Mouse (Mus musculus): ENCODE data around the gene Gm3448. TPM values are rescaled to one million over a fixed set of nuclear protein-coding genes. Genes with fewer than 3 reads are reported as not detected.
"Not testable (repeated sequence)": the region's sequence is repeated elsewhere in the genome, so short reads cannot be mapped to it uniquely, and the experiment has no call there.

Gm3448 gene
- 0.45 and 6.4 TPM in 2 replicates for polyA plus RNA-seq (2011; ENCODE audit: insufficient read depth, insufficient read length, low replicate concordance, missing spikeins)

GRCm38 (mm10) chr17:15041175-15041729 is at the start of gene Gm3448, which contains the start of the genes Ermard and Tcte3:
TSS of gene Gm3448 (minus strand) at chr17:15041537.
TSS of gene Ermard (plus strand) at chr17:15041208.
TSS of gene Tcte3 (minus strand) at chr17:15041488.
- not testable (repeated sequence) for H3K27ac ChIP-seq (ENCODE audit: control insufficient read depth, insufficient read depth, low read depth, low read length, poor library complexity); H3K4me3 ChIP-seq (replicated peaks; ENCODE audit: control insufficient read depth, low read depth, low read length); H3K4me1 ChIP-seq (ENCODE audit: control insufficient read depth, insufficient read depth, low read length)
- 0% methylated on average over 19 of the region's 56 CpGs for WGBS

GRCm38 (mm10) chr17:15088591-15089001 is 47.3 kb upstream of the Gm3448 start:
- Histone ChIP-seq H3K27ac (ENCODE audit: control insufficient read depth, insufficient read depth, low read depth, low read length, poor library complexity) (no peak overlapping the region), H3K4me1 (ENCODE audit: control insufficient read depth, insufficient read depth, low read length) (no peaks in the 10 kb centered on the region), H3K4me3 (replicated peaks; ENCODE audit: control insufficient read depth, low read depth, low read length) (no peak overlapping the region)
- 72% methylated on average over 8 of the region's 8 CpGs for WGBS
- TF ChIP-seq CTCF (IDR thresholded peaks at IDR 0.05; ENCODE audit: control insufficient read depth, insufficient read depth, low read length) (no peak), POLR2A (IDR thresholded peaks at IDR 0.05; ENCODE audit: borderline replicate concordance, control insufficient read depth, low read depth, low read length) (no peak)

GRCm38 (mm10) chr17:15088166-15088565 is 46.8 kb upstream of the Gm3448 start:
- no peak overlapping the region for H3K4me3 ChIP-seq (replicated peaks; ENCODE audit: control insufficient read depth, low read depth, low read length)
- no peaks in the 10 kb centered on the region; the same call in 1 of the 2 replicates for H3K4me1 ChIP-seq (ENCODE audit: control insufficient read depth, insufficient read depth, low read length)
- WGBS = 83% methylated on average over 2 of the region's 2 CpGs
- H3K27ac ChIP-seq (ENCODE audit: control insufficient read depth, insufficient read depth, low read depth, low read length, poor library complexity) = no peak overlapping the region
- TF ChIP-seq CTCF (IDR thresholded peaks at IDR 0.05; ENCODE audit: control insufficient read depth, insufficient read depth, low read length) (no peak), POLR2A (IDR thresholded peaks at IDR 0.05; ENCODE audit: borderline replicate concordance, control insufficient read depth, low read depth, low read length) (no peak)

GRCm38 (mm10) chr17:15085006-15085405 is 43.7 kb upstream of the Gm3448 start:
- no peaks in the 10 kb centered on the region; the same call in 1 of the 2 replicates for H3K4me1 ChIP-seq (ENCODE audit: control insufficient read depth, insufficient read depth, low read length)
- 68% methylated on average over 2 of the region's 2 CpGs for WGBS
- TF ChIP-seq POLR2A (IDR thresholded peaks at IDR 0.05; ENCODE audit: borderline replicate concordance, control insufficient read depth, low read depth, low read length) (no peak), CTCF (IDR thresholded peaks at IDR 0.05; ENCODE audit: control insufficient read depth, insufficient read depth, low read length) (no peak)
- H3K4me3 ChIP-seq (replicated peaks; ENCODE audit: control insufficient read depth, low read depth, low read length) = no peak overlapping the region
- H3K27ac ChIP-seq (ENCODE audit: control insufficient read depth, insufficient read depth, low read depth, low read length, poor library complexity) = no peak overlapping the region

GRCm38 (mm10) chr17:15084226-15084848 is 43.0 kb upstream of the Gm3448 start:
- H3K27ac ChIP-seq (ENCODE audit: control insufficient read depth, insufficient read depth, low read depth, low read length, poor library complexity) = no peak overlapping the region
- H3K4me3 ChIP-seq (replicated peaks; ENCODE audit: control insufficient read depth, low read depth, low read length) = no peak overlapping the region
- WGBS = 35% methylated on average over 13 of the region's 13 CpGs
- no peaks in the 10 kb centered on the region; the same call in 1 of the 2 replicates for H3K4me1 ChIP-seq (ENCODE audit: control insufficient read depth, insufficient read depth, low read length)
- TF ChIP-seq POLR2A (IDR thresholded peaks at IDR 0.05; ENCODE audit: borderline replicate concordance, control insufficient read depth, low read depth, low read length) = no peak
- TF ChIP-seq CTCF (IDR thresholded peaks at IDR 0.05; ENCODE audit: control insufficient read depth, insufficient read depth, low read length) = no peak

- WGBS = 56% methylated on average over 2 of the region's 2 CpGs
- H3K27ac ChIP-seq (ENCODE audit: control insufficient read depth, insufficient read depth, low read depth, low read length, poor library complexity) = no peak overlapping the region
Measured at GRCm38 (mm10) chr17:15077536-15077935, 36.2 kb upstream of the Gm3448 start.

GRCm38 (mm10) chr17:15075033-15075432 is 33.7 kb upstream of the Gm3448 start:
- H3K27ac ChIP-seq (ENCODE audit: control insufficient read depth, insufficient read depth, low read depth, low read length, poor library complexity) = no peak overlapping the region
- WGBS = 88% methylated on average over 8 of the region's 8 CpGs
- no peaks in the 10 kb centered on the region for H3K4me1 ChIP-seq (ENCODE audit: control insufficient read depth, insufficient read depth, low read length)
- H3K4me3 ChIP-seq (replicated peaks; ENCODE audit: control insufficient read depth, low read depth, low read length) = no peak overlapping the region
- TF ChIP-seq CTCF (IDR thresholded peaks at IDR 0.05; ENCODE audit: control insufficient read depth, insufficient read depth, low read length) = no peak
- no peak for TF ChIP-seq POLR2A (IDR thresholded peaks at IDR 0.05; ENCODE audit: borderline replicate concordance, control insufficient read depth, low read depth, low read length)

More at GRCm38 (mm10) chr17:15077536-15077935, 36.2 kb upstream of the Gm3448 start:
- Histone ChIP-seq H3K4me3 (replicated peaks; ENCODE audit: control insufficient read depth, low read depth, low read length) (no peak overlapping the region), H3K4me1 (ENCODE audit: control insufficient read depth, insufficient read depth, low read length) (no peaks in the 10 kb centered on the region)
- no peak for TF ChIP-seq CTCF (IDR thresholded peaks at IDR 0.05; ENCODE audit: control insufficient read depth, insufficient read depth, low read length)
- TF ChIP-seq POLR2A (IDR thresholded peaks at IDR 0.05; ENCODE audit: borderline replicate concordance, control insufficient read depth, low read depth, low read length) = no peak

GRCm38 (mm10) chr17:15072211-15072610 is 30.9 kb upstream of the Gm3448 start:
- no peak for TF ChIP-seq POLR2A (IDR thresholded peaks at IDR 0.05; ENCODE audit: borderline replicate concordance, control insufficient read depth, low read depth, low read length)
- no peak for TF ChIP-seq CTCF (IDR thresholded peaks at IDR 0.05; ENCODE audit: control insufficient read depth, insufficient read depth, low read length)
- 79% methylated on average over 2 of the region's 2 CpGs for WGBS
- H3K27ac ChIP-seq (ENCODE audit: control insufficient read depth, insufficient read depth, low read depth, low read length, poor library complexity) = no peak overlapping the region
- H3K4me1 ChIP-seq (ENCODE audit: control insufficient read depth, insufficient read depth, low read length) = no peaks in the 10 kb centered on the region
- H3K4me3 ChIP-seq (replicated peaks; ENCODE audit: control insufficient read depth, low read depth, low read length) = no peak overlapping the region
